Mouse (Mus musculus): Measurements from ENCODE around the gene Mrps27. TPM values are rescaled to one million over a fixed set of nuclear protein-coding genes. Genes with fewer than 3 reads are reported as not detected.
"Not testable (repeated sequence)": the region's sequence is repeated elsewhere in the genome, so short reads cannot be mapped to it uniquely, and the experiment has no call there.

Gene Mrps27
- polyA plus RNA-seq, 1 experiment from 2014 or later = 50.7 TPM

DNA sequence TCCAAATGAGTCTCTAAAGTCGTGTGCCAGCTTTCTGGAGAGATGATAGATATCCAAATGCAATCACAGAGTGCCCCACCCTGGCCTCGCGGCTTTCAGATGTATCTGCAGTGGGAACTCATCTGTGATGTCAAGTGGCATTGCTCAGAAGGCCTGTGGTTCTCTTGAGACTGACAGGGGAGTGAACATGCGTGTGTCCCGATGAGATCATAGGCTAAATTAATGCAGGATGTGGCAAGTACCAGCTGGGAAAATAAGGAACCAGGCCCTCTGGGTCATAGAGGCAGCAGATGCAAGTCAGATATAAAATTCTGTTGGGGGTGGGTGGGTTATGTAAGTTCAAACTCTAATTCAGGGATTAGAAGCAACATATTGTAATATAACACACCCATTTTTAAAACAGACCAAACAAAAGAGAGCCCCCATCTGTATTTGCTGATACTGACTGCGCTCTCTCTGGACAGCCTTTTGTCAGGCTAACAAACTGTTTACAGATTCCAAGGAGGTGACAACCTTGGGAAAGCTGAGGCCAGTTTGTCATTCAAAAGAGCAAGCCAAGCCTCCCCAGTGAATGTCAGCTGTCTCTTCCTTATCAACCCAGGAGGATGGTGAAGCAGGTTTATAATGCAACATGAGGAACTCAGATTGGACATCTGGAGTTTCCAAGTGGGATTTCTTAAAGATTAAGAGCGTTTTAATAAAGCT is 20.8 kb upstream of the Mrps27 start:
- Histone ChIP-seq H3K4me3 (replicated peaks; ENCODE audit: low read depth, low read length) (no peak overlapping the region), H3K4me2 (ENCODE audit: low read length) (no peak overlapping the region), H3K9ac (ENCODE audit: low read depth, low read length) (no peak overlapping the region), H3K9me3 (replicated peaks; ENCODE audit: low read length) (no peaks in the 10 kb centered on the region), H3K36me3 (ENCODE audit: insufficient read depth, low read length) (peaks cover 57% of the 10 kb centered on the region), H3K27ac (no peak overlapping the region), H3K4me1 (replicated peaks; ENCODE audit: insufficient read depth, low read length) (no peaks in the 10 kb centered on the region), H3K27me3 (ENCODE audit: insufficient read depth, low read length) (no peaks in the 10 kb centered on the region)
- TF ChIP-seq CTCF (IDR thresholded peaks at IDR 0.05; ENCODE audit: low read depth) = no peak
- whole genome bisulfite sequencing = 80% methylated on average over 7 of the region's 7 CpGs
- DNase-seq (ENCODE audit: low spot score) = no peak
- ATAC-seq (replicated peaks; ENCODE audit: low FRiP score, low read depth) = no peak

GRCm38 (mm10) chr13:99324337-99324685 is 20.3 kb upstream of the Mrps27 start:
- not testable (repeated sequence) for DNase-seq (ENCODE audit: low spot score); ATAC-seq (replicated peaks; ENCODE audit: low FRiP score, low read depth); H3K4me1 ChIP-seq (replicated peaks; ENCODE audit: insufficient read depth, low read length); H3K4me2 ChIP-seq (ENCODE audit: low read length); H3K9me3 ChIP-seq (replicated peaks; ENCODE audit: low read length); H3K9ac ChIP-seq (ENCODE audit: low read depth, low read length); H3K27me3 ChIP-seq (ENCODE audit: insufficient read depth, low read length); H3K4me3 ChIP-seq (replicated peaks; ENCODE audit: low read depth, low read length); H3K27ac ChIP-seq
- H3K36me3 ChIP-seq (ENCODE audit: insufficient read depth, low read length) = peaks cover 63% of the 10 kb centered on the region
- 88% methylated on average over 8 of the region's 8 CpGs for WGBS

DNA sequence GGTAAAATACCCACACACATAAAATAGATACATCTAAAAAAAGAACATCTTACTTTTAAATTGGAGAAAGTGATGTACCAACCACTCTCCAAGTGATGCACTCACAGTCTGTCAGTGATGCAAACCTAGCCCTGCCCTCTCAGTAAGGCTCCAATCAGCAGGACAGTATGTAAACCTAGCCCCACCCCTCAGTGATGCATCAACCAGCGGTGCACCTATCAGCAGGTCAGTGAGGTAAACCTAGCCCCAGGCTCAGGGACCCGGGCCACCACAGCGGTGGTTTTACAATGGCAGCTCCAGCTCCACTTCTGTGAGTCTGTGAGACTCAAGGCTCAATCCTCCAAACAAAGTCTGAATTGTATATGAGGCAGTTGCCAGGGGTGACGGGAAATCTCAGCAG is 13.3 kb upstream of the Mrps27 start:
- 0 out of 2 replicates have a peak, but pooled peaks have one; percentile 40 for ATAC-seq (replicated peaks; ENCODE audit: low FRiP score, low read depth)
- Histone ChIP-seq H3K9me3 (replicated peaks; ENCODE audit: low read length) (no peaks in the 10 kb centered on the region), H3K27me3 (ENCODE audit: insufficient read depth, low read length) (no peaks in the 10 kb centered on the region), H3K4me3 (replicated peaks; ENCODE audit: low read depth, low read length) (no peak overlapping the region), H3K4me1 (replicated peaks; ENCODE audit: insufficient read depth, low read length) (no peaks in the 10 kb centered on the region), H3K9ac (ENCODE audit: low read depth, low read length) (no peak overlapping the region), H3K27ac (no peak overlapping the region), H3K36me3 (ENCODE audit: insufficient read depth, low read length) (peaks cover 62% of the 10 kb centered on the region), H3K4me2 (ENCODE audit: low read length) (no peak overlapping the region)
- TF ChIP-seq CTCF (IDR thresholded peaks at IDR 0.05; ENCODE audit: low read depth) = no peak
- WGBS = 72% methylated on average over 4 of the region's 4 CpGs
- no peak for DNase-seq (ENCODE audit: low spot score)

GRCm38 (mm10) chr13:99337510-99337909 is 7.1 kb upstream of the Mrps27 start:
- no peak for TF ChIP-seq CTCF (IDR thresholded peaks at IDR 0.05; ENCODE audit: low read depth)
- H3K27ac ChIP-seq = no peak overlapping the region
- no peaks in the 10 kb centered on the region for H3K9me3 ChIP-seq (replicated peaks; ENCODE audit: low read length)
- no peak overlapping the region for H3K9ac ChIP-seq (ENCODE audit: low read depth, low read length)
- H3K4me3 ChIP-seq (replicated peaks; ENCODE audit: low read depth, low read length) = no peak overlapping the region
- 65% methylated on average over 6 of the region's 6 CpGs for WGBS
- no peak for ATAC-seq (replicated peaks; ENCODE audit: low FRiP score, low read depth)
- H3K4me1 ChIP-seq (replicated peaks; ENCODE audit: insufficient read depth, low read length) = no peaks in the 10 kb centered on the region
- H3K36me3 ChIP-seq (ENCODE audit: insufficient read depth, low read length) = peaks cover 53% of the 10 kb centered on the region
- no peaks in the 10 kb centered on the region for H3K27me3 ChIP-seq (ENCODE audit: insufficient read depth, low read length)
- no peak overlapping the region for H3K4me2 ChIP-seq (ENCODE audit: low read length)
- no peak for DNase-seq (ENCODE audit: low spot score)

- Histone ChIP-seq H3K27ac (no peak overlapping the region), H3K4me1 (replicated peaks; ENCODE audit: insufficient read depth, low read length) (0 out of 2 replicates have a peak, but pooled peaks cover 6% of the 10 kb centered on the region), H3K36me3 (ENCODE audit: insufficient read depth, low read length) (peaks cover 36% of the 10 kb centered on the region), H3K9ac (ENCODE audit: low read depth, low read length) (no peak overlapping the region), H3K9me3 (replicated peaks; ENCODE audit: low read length) (no peaks in the 10 kb centered on the region), H3K4me2 (ENCODE audit: low read length) (no peak overlapping the region), H3K27me3 (ENCODE audit: insufficient read depth, low read length) (no peaks in the 10 kb centered on the region), H3K4me3 (replicated peaks; ENCODE audit: low read depth, low read length) (no peak overlapping the region)
- no peak for ATAC-seq (replicated peaks; ENCODE audit: low FRiP score, low read depth)
- DNase-seq (ENCODE audit: low spot score) = no peak
- WGBS = 94% methylated on average over 6 of the region's 6 CpGs
- no peak for TF ChIP-seq CTCF (IDR thresholded peaks at IDR 0.05; ENCODE audit: low read depth)
Observed at GRCm38 (mm10) chr13:99341504-99341903, 3.1 kb upstream of the Mrps27 start.

DNA sequence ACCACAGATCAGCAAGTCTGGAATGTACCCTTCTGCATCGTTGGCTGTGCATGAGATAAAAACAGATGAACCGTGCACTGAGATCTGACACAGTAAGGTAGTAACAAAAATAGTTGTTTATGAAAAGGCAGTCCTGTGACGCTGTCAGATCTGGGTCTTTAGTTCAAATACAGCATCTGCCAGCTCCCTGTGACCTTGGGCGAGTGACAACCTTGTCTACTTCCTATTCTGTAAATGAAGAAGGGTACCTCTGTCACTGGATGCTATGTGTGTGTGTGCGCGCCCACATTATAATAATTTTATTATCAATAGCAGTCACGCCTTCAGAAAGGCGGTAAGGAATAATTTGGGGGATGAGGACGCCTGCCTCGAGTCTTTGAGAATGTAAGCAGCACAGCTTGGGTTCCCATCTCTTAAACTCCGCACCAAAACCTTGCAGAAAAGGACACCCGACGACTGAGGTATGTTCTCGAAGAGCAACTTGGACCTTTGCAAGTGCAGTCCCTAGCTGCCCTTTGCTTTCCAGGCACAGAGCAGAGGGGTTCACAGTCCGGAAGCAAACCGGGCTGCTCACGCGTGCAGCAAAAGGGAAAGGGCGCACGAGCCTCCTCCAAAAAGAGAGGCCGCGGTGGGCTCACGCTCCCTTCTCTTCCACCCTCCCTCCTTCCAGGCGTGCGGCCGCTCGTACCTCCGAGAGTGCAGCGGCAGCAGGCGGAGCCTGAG is 549 bp upstream of the Mrps27 start:
- ATAC-seq (replicated peaks; ENCODE audit: low FRiP score, low read depth) (peak; percentile 75), DNase-seq (ENCODE audit: low spot score) (peak; percentile 8)
- H3K27me3 ChIP-seq (ENCODE audit: insufficient read depth, low read length) = no peaks in the 10 kb centered on the region
- peak overlapping the region; percentile 63 for H3K4me2 ChIP-seq (ENCODE audit: low read length)
- peaks cover 32% of the 10 kb centered on the region for H3K36me3 ChIP-seq (ENCODE audit: insufficient read depth, low read length)
- TF ChIP-seq CTCF (IDR thresholded peaks at IDR 0.05; ENCODE audit: low read depth) = no peak
- 1% methylated on average over 30 of the region's 30 CpGs for WGBS
- peak overlapping the region; percentile 82 for H3K9ac ChIP-seq (ENCODE audit: low read depth, low read length)
- peak overlapping the region; percentile 84 for H3K4me3 ChIP-seq (replicated peaks; ENCODE audit: low read depth, low read length)
- H3K4me1 ChIP-seq (replicated peaks; ENCODE audit: insufficient read depth, low read length) = 0 out of 2 replicates have a peak, but pooled peaks cover 6% of the 10 kb centered on the region
- no peaks in the 10 kb centered on the region for H3K9me3 ChIP-seq (replicated peaks; ENCODE audit: low read length)
- peak overlapping the region; percentile 84 for H3K27ac ChIP-seq
